10 mouse cellular contexts compared by ENCODE assay signal in the genomic region with DNA sequence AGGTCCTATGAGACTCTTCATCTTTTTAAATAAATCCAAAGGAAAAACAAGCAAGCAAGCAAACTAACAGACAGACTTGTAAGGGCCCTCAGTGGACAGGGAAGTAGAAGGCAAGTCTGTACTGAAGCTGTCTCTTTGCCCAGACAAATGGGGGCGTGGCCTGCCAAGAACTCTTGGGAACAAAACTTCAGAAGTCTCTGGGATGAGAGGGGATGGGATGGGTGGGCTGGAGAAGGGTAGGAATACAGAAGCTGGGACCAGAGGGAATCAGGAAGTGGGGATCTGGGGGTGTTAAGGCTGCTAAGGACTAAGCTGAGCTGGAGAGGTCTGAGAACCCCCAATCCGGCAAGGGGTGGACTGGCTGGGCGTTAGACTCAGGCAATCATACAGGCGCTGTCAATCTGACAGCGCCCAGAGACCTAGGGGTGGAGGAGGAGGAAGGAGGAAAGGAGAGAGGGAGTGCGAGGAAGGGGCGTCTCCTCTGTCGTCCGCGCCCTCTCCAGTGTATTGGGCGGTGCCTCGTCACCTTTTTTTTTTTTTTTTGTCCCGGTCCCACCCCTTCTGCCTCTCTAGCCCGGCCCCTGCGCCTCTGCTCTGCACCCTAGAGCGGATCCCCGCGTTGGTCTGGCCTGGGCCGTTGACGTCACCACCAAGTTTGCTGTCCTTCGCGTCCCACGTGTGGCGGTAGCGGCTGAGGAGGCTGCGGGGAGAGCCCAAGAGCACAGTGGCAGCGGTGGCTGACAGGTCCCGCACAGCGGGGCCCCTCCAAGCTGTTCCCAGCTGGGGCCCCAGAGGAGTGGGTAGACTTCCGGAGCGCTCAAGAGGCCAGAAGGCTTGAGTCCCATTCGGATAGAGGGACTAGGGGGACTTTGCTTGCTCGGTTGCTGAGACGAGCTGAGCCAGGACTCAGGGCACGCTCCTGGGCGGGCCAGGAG. TPM values are rescaled to one million over a fixed set of nuclear protein-coding genes. Genes with fewer than 3 reads are reported as not detected.
DNase-seq lines count a peak whose midpoint lies in the region; ATAC-seq and TF ChIP-seq lines count a peak whose summit lies in the region.
"Had no signal": no experiment of that assay in that cellular context is flagged by ENCODE, and none has a peak within 500 bp of the region (broad histone marks: within the 10 kb centered on the region; RNA-seq: fewer than 3 reads in every experiment).

A gene (plus strand): TSS at position 722 of the 935 bp plus-strand sequence.

- H3K9me3 ChIP-seq in embryonic facial prominence, embryonic 12.5 days = no peaks in the 10 kb centered on the region
- no peaks in the 10 kb centered on the region for H3K9me3 ChIP-seq in liver, postnatal 0 days (ENCODE audit: low read length)
- no peaks in the 10 kb centered on the region for H3K9me3 ChIP-seq in neural tube, embryonic 13.5 days

- H3K27ac ChIP-seq in layer of hippocampus, adult 2 months = no peak within 1 kb of the TSS
- peak within 1 kb of the TSS; percentile 84 for H3K27ac ChIP-seq in embryonic facial prominence, embryonic 12.5 days
- peak within 1 kb of the TSS; percentile 18 for H3K27ac ChIP-seq in kidney, adult 2 months (ENCODE audit: insufficient read depth, low read depth, low read length)
- H3K27ac ChIP-seq in liver, postnatal 0 days (ENCODE audit: low read depth) = peak within 1 kb of the TSS; percentile 30
- peak within 1 kb of the TSS; percentile 59 for H3K27ac ChIP-seq in neural tube, embryonic 13.5 days (replicated peaks)
- H3K27ac ChIP-seq: macrophage had no signal

- peak; percentile 81 for ATAC-seq in embryonic facial prominence, embryonic 12.5 days (ENCODE audit: insufficient number of reproducible peaks, insufficient read depth, low FRiP score, low TSS enrichment)
- ATAC-seq in liver, postnatal 0 days = peak; percentile 89
- ATAC-seq in neural tube, embryonic 13.5 days (ENCODE audit: low read depth) = peak; percentile 91

- peak within 1 kb of the TSS; percentile 99 for H3K4me2 ChIP-seq in embryonic facial prominence, embryonic 12.5 days (replicated peaks)
- H3K4me2 ChIP-seq in liver, postnatal 0 days (ENCODE audit: low read depth, low read length) = peak within 1 kb of the TSS; percentile 80
- peak within 1 kb of the TSS; percentile 92 for H3K4me2 ChIP-seq in neural tube, embryonic 13.5 days

- H3K4me1 ChIP-seq in embryonic facial prominence, embryonic 12.5 days = peaks cover 5% of the 10 kb centered on the region; the same call in 1 of the 2 replicates
- no peaks in the 10 kb centered on the region for H3K4me1 ChIP-seq in kidney, adult 2 months (ENCODE audit: control insufficient read depth, insufficient read depth, low read length)
- peaks cover 13% of the 10 kb centered on the region for H3K4me1 ChIP-seq in liver, postnatal 0 days (ENCODE audit: insufficient read depth)
- H3K4me1 ChIP-seq in neural tube, embryonic 13.5 days (replicated peaks) = peaks cover 25% of the 10 kb centered on the region

- 1% methylated on average over 28 of the region's 36 CpGs for WGBS in embryonic facial prominence, embryonic 12.5 days
- 1% methylated on average over 34 of the region's 36 CpGs for WGBS in kidney, adult 2 months
- under 1% methylated on average over 29 of the region's 36 CpGs for WGBS in liver, postnatal 0 days (ENCODE audit: insufficient replicate concordance)
- under 1% methylated on average over 36 of the region's 36 CpGs for WGBS in neural tube, embryonic 13.5 days

- no peaks in the 10 kb centered on the region for H3K36me3 ChIP-seq in embryonic facial prominence, embryonic 12.5 days
- no peaks in the 10 kb centered on the region for H3K36me3 ChIP-seq in kidney, adult 2 months (ENCODE audit: control insufficient read depth, insufficient read depth, low read length)
- no peaks in the 10 kb centered on the region for H3K36me3 ChIP-seq in liver, postnatal 0 days (replicated peaks; ENCODE audit: insufficient read depth, low read length)
- H3K36me3 ChIP-seq in neural tube, embryonic 13.5 days = no peaks in the 10 kb centered on the region

- TF ChIP-seq EP300 in liver, postnatal 0 days (IDR thresholded peaks at IDR 0.05; ENCODE audit: low read depth) = no peak

- H3K9ac ChIP-seq in embryonic facial prominence, embryonic 12.5 days = peak within 1 kb of the TSS; percentile 85
- H3K9ac ChIP-seq in liver, postnatal 0 days (replicated peaks) = peak within 1 kb of the TSS; percentile 57
- H3K9ac ChIP-seq in neural tube, embryonic 13.5 days = peak within 1 kb of the TSS; percentile 77

- peak; percentile 47 for TF ChIP-seq POLR2A in kidney, adult 2 months (IDR thresholded peaks at IDR 0.05; ENCODE audit: low read depth, low read length)

- no peak for DNase-seq in layer of hippocampus, adult 2 months (ENCODE audit: low spot score in 2 of 2)
- no peak for DNase-seq in layer of hippocampus, adult 8-10 months (ENCODE audit: low spot score in 2 of 2)
- DNase-seq in heart, adult 9 months (ENCODE audit: low spot score in 2 of 2) = peak; percentile 78 to 80
- DNase-seq in kidney, adult 2 months = peak; percentile 74
- peak; percentile 66 for DNase-seq in liver, postnatal 0 days
- peak; percentile 37 for DNase-seq in thymus, postnatal 4 days

- H3K27me3 ChIP-seq in embryonic facial prominence, embryonic 12.5 days = 0 out of 2 replicates have a peak, but pooled peaks cover 2% of the 10 kb centered on the region
- no peaks in the 10 kb centered on the region; the same call in none of the 2 replicates for H3K27me3 ChIP-seq in kidney, adult 2 months (replicated peaks; ENCODE audit: control insufficient read depth, insufficient read depth, low read length)
- H3K27me3 ChIP-seq in liver, postnatal 0 days (ENCODE audit: insufficient read depth, low read length) = peaks cover 30% of the 10 kb centered on the region
- H3K27me3 ChIP-seq in neural tube, embryonic 13.5 days = peaks cover 22% of the 10 kb centered on the region

- peak within 1 kb of the TSS; percentile 34 for H3K4me3 ChIP-seq in layer of hippocampus, adult 2 months
- peak within 1 kb of the TSS; percentile 70 for H3K4me3 ChIP-seq in embryonic facial prominence, embryonic 12.5 days
- peak within 1 kb of the TSS; percentile 51 for H3K4me3 ChIP-seq in kidney, adult 2 months (ENCODE audit: insufficient read depth, low read depth, low read length)
- H3K4me3 ChIP-seq in liver, postnatal 0 days (ENCODE audit: low read depth, low read length) = peak within 1 kb of the TSS; percentile 46
- H3K4me3 ChIP-seq in neural tube, embryonic 13.5 days = peak within 1 kb of the TSS; percentile 60

- no peak for TF ChIP-seq CTCF in layer of hippocampus, adult 2 months (conservative IDR thresholded peaks at IDR 0.05)
- TF ChIP-seq CTCF in kidney, adult 2 months (conservative IDR thresholded peaks at IDR 0.05; ENCODE audit: insufficient read depth, insufficient read length, low read depth, low read length) = no peak
- TF ChIP-seq CTCF in liver, postnatal 0 days (IDR thresholded peaks at IDR 0.05; ENCODE audit: low read depth) = no peak

RNA-seq across cellular contexts. Expression of the gene that starts here (rescaled TPM):
- total RNA-seq in layer of hippocampus, adult 2 months (2021) = under 1 TPM; 0.25 to 0.56 TPM
- total RNA-seq in layer of hippocampus, adult 8-10 months (2022) = under 1 TPM; 0.70 to 0.91 (median 0.77) TPM
- polyA plus RNA-seq in embryonic facial prominence, embryonic 12.5 days (2016; fragmentation: Nextera tagmentation; extraction: Ambion mirVana) = 4.6 and 4.7 TPM in 2 replicates
- 1.4 and 1.5 TPM in 2 replicates for polyA plus RNA-seq in kidney, adult 2 months (2012; rRNA removed)
- polyA plus RNA-seq in liver, postnatal 0 days (2015; fragmentation: Nextera tagmentation; extraction: Ambion mirVana) = 0.12 and 0.18 TPM in 2 replicates
- 0.98 and 1.5 TPM in 2 replicates for polyA plus RNA-seq in neural tube, embryonic 13.5 days (2015; fragmentation: Nextera tagmentation; extraction: Ambion mirVana)
- total RNA-seq: MEL had no signal
- polyA plus RNA-seq: macrophage had no signal

Comparison
In these comparisons a context has a peak if more than half of its experiments do, and no peak if none do; other contexts are left out.
1. Peak in DNase-seq, ATAC-seq, H3K4me3 ChIP-seq, H3K27ac ChIP-seq, H3K9ac ChIP-seq and H3K4me2 ChIP-seq in liver, postnatal 0 days; RNA of the gene not detected or under 1 TPM.
2. DNase-seq: peak in heart, adult 9 months (2 of 2), kidney, adult 2 months (single experiment) and thymus, postnatal 4 days (single experiment); none in layer of hippocampus, adult 2 months (0 of 2) and layer of hippocampus, adult 8-10 months (0 of 2).
3. Peak in every context shown above with its lines, with median percentiles within 50 percentile points of each other: H3K4me3 ChIP-seq, ATAC-seq, H3K4me2 ChIP-seq and H3K9ac ChIP-seq.